Mouse (Mus musculus): ENCODE data around the gene Pou2af1. TPM values are rescaled to one million over a fixed set of nuclear protein-coding genes. Genes with fewer than 3 reads are reported as not detected.

Gene Pou2af1
- 1 to 10 TPM; 1.8 to 3.0 TPM for total RNA-seq (2021)
- long read RNA-seq, experiment 1, partial matches to known transcripts: 1 of 2 reads
- long read RNA-seq, experiment 1, other reads (novel, unspliced or antisense): 1 of 2 reads
- long read RNA-seq, experiment 2, partial matches to known transcripts: 0 of 1 reads
- long read RNA-seq, experiment 2, other reads (novel, unspliced or antisense): 0 of 1 reads

DNA sequence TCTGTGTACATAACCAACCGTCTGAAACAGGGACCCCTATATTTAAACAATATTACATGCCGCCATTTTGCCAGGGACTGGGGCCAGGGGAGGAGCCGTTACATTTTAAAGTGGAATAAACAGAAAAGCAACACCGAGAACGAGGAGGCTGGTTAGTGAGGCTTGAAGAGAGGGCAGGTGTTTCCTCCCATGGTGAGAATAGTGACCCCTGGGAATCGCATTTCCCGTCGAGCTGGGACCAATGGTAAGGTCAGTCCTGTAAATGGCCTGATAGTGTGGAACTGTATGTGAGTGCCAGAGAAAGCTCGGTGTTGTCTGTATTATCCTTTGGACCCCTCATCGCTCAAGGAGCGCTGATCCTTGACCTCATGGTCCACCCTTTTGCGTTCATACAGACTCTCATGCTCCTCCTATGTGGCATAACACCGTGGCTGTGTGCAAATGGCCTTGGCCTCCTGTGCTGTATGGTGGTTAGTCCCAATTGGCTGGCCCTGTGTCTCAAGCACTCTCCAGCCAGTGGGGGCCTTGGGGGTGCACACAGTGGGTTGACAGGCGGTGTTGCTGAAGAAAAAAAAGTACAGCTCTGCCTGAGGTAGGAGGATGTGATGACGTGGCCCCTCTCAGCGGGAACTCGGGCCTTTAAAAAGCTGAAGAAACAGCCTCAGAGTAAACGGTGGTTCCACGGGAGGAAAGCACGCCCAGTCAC is at the start of gene Pou2af1:
Gene Pou2af1 (plus strand): TSS at position 686 of the 706 bp plus-strand sequence.
- no peak for DNase-seq

DNA sequence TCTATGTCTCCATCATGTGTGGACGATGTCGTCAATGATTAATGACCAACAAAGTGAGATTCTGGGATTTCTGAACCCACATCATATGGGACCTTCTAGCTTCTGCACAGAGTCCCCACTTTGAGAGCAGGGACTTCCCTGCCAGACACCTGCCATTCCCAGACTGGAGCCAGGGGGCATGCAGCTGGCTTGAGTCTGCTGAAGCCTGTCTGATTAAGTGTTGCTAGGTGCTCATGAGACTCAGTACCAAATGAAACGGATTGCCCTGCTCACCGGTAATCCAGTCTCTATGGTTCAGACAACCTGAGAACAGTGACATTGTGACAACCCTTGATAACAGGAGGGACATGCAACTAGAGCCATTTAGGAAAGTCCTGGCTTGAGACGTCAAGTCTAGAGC is 49.5 kb upstream of the Pou2af1 start:
- no peak for DNase-seq

DNA sequence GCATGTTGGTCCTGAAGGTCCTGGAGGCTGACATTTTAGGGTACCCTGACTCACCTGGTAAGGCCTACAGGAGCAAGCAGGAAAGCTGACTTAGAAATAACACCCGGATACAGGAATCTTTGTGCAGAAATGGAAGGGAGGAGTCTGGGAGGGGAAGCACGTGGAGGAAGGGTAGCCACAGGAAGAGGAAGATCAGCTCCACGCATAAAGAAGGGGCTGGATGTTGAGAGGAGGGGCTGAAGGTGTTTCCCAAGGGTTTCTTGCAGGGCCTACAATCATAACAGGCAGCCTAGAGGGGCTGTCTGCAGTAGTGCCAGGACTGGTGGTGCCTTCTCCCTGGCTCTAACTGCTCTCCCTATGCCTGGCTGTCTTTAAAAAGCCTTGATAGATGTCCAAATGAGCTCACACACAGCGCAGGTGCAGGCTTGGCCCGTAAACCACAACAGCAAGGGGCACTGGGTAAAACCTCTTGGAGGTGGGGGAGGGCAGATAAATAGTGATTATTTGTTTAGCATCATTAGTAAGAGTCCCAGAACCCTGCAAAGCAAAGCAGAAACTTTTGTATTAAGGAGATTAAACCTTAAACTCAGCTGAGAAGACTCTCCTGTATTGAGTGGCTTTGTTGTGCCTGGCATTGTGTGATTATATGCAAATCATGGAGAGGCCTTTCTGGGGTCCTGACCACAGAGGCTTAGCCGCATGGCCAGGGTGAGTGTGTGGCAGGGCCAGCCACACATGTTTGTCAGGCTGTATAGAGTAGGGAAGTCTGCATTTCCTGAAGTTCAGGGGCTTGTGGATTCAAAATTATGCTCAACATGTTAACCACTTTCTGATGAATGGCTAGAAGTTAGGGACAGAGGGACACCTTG is 48.0 kb upstream of the Pou2af1 start, which contains the start of gene Gm32742:
Gene Gm32742 (minus strand): TSS at position 206 of the 869 bp plus-strand sequence.
- DNase-seq: no peak

DNA sequence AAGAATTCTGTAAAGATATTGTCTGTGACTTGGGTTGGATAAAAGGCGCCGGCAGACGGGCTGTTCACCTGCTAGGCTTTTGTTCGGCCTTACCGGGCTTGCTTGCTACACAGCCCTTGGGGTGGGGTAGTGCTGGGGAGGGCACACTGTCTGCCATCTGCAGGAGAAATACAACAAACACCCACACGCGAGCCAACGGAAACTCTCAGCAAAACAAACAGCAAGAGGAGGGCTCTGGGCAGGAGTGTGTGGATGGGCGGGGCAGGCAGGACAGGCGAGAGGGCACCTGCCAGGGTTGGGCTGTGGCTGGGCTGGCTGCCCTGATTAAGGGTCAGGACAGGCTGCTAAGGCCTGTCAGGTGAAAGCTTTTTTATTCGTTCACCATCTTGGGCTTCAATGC is 45.6 kb upstream of the Pou2af1 start:
- DNase-seq: no peak

DNA sequence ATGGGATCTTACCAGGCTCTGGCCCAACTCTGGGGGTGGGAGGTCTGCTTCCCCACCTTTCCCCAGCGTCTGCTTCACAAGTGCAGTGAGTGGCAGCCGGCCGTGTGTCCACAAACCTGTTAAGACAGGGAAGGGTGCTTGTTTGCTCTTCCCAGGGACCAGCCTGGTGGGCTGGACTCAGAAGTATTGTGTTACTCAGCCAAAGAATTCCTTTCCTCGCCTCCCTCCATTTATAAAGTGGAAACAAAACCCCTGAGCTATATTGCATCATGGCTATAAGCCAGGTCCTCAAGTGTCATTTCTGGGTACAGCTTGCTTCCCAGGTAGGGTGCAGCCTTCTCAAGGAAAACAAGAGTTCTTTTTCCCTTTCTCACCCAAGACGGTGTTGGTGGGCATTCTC is 44.8 kb upstream of the Pou2af1 start:
- no peak for DNase-seq

DNA sequence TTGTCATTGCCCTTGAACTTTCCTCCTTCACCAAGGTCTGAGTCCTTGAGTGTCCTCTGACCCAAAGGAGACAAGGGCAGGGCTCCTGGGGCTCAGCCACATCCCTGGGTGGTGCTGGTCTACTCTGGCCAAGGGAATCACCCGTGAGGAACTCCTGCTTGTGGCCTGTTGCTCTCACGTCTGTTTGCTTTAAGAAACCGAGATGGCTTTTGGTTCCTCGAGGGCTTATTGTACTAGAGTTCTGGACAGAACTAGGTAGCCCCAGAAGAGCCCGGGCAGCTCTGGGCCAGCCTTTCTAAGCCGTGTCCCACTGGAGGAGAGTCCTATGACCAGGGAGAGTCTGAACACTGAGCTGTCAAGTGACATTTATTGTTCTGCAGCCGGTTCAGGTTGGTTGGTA is 44.4 kb upstream of the Pou2af1 start:
- no peak for DNase-seq

DNA sequence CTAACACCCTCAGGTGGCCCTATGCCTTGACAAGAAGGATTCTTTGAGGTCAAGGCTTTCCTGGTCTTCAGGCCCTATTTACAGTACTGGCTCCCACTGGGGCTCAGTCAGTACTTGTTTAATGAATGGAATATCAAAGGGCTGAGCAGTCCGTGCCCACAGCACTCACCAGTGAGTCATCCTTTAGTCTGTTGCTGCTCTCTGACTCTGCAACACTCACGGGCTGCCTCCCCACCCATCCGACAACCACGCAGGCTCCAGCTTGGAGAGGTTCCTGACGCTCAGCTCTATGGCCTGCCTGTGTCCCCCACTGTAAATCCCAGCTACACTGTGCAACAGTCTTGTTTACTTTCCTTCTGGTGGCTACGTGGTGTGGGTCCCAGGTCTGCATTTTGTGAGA is 43.2 kb upstream of the Pou2af1 start:
- peak; percentile 18 for DNase-seq

DNA sequence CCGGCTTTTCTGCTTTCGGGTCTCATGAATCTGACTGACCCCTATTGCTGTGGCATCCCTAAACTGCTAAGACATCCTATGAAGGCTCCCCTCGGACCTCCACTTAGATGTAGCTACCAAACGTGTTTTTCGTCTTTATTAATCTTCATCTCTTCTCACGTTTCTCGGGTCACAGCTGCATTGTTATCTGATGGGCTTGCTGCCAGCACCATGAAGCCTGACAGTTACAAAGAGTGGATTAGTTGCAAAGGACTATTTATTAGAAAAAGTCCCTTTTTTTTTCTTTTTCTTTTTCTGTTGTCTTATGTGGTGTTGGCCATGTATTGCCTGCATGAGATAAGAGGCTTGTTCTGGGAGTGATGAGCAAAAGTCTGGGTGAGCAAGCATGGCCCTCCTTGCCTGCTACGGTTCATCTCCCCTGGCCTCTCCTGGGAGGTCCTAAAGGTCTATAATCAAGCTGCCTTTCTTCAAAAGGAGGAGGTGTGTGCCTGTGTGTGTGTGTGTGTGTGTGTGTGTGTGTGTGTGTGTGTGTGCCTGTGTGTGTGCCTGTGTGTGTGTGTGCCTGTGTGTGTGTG is 38.5 kb upstream of the Pou2af1 start:
- DNase-seq: peak; percentile 43

DNA sequence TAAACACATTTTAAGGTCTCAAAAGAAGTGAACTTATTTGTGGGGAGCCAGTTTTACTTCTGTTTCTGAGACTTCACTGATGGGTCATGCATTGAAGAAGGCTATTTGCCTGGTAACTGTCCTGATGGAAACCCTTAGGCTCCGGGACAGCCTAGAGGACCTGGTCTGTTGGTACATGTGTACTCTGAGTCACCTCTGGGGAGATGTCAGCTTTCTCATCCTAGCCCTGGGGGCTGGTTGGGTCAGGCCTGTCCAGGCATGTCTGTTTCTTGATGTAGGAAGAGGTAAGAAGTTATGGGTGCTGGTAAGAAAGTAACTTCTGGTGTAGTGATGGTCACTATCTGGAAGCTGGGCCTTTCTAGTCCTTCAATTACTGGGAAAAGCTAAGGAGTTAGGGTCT is 37.8 kb upstream of the Pou2af1 start:
- no peak for DNase-seq

DNA sequence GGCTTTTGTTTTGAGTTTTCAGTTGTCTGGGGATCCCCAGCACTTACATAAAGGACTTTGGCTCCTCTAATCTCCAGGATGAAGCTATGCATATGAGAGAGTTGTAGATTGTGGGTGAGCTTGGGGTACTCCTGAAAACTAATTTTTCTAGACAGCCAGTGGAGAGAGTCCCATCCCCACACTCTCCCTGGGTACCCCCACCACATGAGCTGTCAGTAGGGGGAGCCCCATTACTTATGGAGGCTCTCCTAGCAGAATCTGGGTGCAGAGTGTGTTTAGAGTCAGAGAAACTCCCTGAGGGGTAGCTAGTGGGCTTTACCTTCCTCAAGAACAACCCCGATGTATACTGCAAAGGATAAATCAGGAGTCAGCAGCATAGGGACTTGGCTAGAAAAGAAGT is 35.2 kb upstream of the Pou2af1 start:
- peak; percentile 8 for DNase-seq

DNA sequence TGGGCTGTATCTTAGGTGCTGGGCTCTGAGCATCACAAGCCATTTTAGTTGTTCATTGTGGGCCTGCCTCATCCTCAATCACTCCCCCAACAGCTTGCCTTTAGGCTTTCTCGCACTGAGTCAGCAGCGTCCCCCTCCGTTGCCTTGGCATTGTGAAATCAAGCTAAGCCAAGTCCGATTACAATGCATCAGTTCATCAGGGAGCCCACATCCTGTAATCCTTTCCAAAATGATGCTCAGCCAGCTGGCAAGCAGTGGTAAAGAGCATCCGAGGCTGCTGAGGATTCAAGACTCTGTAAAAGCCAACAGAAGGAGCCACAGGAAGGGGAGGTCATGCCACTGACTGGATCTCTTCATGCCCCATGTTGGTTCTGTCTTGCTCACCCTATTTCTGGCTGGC is 32.9 kb upstream of the Pou2af1 start:
- peak; percentile 8 for DNase-seq

DNA sequence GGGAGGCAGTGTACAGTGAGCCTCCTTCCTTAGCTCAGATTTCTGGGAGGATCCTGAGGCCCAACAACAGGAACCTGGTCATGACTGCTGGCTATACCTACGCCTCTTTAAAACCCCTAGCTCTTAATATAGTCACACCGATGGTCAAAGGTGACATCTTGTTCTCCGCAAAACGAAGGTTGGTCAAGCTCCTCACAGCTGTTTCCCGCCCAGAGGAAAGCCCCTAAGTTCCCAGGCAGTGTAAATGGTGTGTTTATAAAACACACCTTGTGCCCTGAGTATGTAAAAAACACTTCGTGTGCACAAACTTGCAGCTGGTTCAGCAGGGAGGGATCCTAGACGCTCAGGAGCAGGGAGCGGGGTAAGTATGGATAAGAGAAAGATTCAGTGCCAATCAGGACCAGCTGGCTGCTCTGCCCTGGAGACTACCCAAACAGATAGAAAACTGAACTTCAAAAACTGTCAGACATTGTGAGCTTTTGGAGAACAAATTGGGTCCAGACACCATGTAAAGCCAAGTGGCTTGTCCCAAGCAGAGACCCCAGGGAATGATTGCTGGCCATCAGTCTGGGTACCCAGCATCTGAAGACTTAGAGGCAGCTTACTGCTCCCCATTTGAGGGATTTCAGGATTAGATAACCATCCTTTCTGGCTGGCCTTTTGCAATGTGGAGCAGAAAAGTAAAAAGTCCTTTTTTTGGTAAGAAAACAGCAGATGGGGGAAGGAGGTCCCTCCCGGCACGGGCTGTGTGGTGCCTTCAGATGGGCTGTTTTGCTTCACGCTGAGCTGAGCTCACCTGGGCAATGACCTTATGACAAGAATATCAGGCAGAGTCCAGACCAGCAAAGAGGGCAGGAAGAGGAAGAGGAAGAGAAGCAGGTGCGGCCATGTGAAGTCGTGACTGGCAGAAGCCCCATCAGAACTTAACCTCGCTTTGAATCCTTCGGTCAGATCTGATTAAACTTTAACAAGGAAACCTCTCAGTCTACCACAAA is 30.5 kb upstream of the Pou2af1 start:
- no peak for DNase-seq

DNA sequence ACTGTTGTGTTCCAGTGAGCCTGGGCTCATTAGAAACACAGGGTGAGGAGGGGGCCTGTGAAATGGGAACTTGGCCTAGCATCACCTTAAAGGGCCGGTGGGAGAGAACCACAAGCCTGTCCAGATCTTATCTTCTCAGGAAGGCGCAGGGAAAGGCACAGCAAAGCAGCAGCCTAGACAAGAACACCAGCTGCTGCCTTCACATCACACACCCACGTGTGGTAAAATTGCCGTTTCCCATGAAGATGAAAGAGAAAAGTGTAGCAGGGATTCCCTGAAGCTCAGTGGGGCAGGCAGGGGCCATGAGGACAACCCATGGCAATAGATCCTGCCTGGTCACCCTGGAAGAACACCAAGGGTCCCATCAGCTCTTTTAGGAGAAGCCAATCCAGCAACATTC is 28.1 kb upstream of the Pou2af1 start:
- no peak for DNase-seq

DNA sequence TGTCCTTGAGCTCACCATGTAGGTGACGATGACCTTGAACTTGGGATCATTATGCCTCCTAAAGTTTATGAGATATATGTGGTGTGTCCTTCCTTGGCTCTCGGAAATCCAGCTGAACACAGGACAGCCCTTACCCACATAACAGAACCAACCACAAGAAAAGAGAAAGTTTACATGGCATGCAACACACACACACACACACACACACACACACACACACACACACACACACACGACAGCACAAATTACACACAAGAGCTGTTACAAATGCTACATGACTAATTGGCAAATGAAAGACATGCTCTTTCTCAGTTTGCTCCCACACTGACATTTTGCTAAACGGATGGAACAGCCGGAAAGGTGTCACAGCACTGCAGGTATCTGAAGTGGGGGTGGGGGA is 27.6 kb upstream of the Pou2af1 start:
- DNase-seq: no peak

DNA sequence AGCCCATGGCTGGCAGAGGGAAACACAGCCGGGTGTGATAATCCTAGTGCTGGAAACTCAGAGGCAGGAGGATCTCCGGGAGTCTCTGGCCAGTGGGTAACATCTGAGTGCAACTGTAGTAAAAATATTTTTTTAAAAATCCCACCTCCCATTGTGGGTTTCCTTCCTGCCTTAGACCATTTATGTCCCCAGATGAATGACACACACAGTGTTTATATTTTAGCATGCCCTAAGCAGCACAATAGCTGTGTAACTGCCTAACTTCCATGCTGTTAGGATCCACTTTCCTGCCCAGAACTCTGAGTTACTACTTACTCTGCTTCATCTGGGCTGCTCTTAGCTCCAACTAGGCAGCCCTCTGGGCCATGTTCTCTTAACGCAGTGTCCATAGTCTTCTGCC is 22.9 kb upstream of the Pou2af1 start:
- no peak for DNase-seq

DNA sequence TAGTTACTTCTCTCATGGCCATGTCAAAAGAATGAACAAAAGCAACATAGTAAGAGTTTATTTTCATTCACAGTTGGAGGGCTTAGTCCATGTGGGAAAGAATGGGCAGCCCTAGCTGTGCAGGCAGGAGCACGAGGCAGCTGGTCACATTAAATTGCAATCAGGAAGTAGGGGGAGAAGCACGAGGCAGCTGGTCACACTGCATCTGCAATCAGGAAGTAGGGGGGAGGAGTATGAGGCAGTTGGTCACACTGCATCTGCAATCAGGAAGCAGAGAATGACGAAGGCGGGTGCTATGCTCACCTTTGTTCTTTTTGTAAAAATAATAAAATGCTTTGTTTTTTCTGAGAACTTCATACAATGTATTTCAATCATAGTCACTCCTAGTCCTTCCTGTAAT is 18.7 kb upstream of the Pou2af1 start:
- DNase-seq: no peak

DNA sequence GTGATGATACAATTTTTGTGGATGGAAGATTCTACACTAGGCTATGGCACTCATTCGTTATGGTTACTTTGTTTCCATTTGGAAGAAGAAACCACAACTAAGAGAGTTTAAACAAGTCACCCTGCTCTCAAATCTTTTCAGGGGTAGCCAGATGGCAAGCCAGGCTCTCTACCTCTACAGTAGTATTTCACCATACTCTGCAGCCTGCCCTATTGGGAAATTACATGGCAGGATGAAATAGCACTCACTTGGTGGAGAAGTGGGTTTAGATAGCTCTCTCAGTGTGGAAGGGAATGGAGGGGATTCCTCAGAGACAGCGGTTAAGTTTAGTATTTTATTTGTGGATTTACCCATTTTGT is 4.6 kb upstream of the Pou2af1 start:
- no peak for DNase-seq

DNA sequence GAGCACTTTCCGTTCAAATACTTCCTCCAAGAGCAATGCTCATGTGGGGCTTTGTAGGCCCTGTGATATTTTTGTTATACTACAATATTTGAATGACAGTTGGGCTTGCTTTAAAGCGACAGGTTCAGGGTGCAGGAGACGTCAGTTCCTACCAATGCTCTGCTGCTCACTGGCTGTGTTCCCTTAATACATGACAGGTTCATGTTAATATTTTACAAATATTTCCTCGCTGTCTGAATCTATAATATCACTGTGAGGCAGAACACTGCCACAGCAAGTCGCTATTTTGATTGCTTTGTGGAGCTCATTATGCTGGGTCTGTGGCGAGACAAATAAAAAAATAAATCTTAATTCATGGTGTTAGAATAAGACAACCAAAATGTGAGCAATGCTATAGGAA is 2.3 kb upstream of the Pou2af1 start:
- no peak for DNase-seq

DNA sequence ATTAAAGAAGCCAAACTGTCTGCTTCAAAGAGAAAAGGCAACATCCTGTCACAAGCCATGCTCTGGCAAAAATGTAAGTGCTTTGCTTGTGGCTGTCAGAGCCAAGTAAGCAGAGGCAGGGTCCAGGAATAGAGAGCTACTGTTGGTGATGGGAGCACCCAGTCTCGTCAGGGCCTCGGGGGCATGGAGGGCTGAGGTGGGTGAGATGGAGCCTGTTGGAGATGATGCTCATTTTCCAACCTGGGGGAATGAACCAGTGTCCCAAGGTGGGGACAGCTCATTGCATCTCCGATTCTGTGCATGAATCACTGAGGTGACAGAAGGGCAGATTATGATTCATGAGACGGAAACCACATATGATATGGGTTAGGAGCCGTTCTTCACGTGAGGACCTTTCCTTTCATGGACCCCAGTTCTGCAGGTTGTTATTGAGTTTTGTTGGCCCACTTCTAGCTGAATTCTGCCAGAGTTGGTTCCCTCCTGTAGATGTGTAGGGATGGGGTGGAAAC is 275 bp downstream of the Pou2af1 start:
- no peak for DNase-seq

DNA sequence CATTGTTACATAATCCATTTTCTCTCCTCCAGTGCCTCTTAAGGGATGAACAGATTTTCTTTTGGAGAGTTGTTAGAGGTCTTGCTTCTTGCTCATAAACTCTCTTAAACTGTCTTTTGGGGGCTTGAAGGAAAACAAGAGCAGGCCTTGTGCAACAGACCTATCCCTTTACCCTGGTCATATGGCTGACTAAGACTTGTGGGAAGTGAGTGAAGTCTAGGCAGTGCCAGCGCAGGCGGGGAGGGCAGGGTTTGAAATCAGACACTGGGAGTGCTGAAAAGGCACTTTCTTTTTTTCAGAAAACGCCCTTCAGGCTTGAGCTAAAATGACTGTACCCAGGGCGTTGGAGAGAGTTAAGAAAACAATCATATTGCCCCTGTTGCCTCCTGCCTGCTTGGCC is 1.8 kb downstream of the Pou2af1 start:
- no peak for DNase-seq

DNA sequence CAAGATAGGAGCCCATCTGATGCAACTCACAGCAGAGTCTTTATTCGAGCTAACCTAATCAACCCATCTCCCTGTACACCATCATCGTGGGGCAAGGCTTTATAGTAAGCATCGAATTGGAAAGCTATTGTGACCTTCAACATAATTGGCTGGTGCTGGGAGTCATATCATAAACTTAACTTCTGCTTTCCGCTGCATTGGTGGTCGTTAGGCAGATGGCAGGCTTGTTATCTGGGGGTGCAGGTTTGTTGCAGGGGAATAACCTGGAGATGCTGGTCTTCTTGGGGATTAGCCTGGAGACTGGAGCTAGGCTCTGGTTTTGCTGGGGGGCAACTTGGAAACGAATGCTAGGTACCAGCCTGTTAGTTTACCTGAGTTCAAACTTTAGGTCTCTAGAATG is 2.4 kb downstream of the Pou2af1 start:
- no peak for DNase-seq

Measured in adrenal gland, postnatal 10 days (tissue).